Mouse (Mus musculus) heart, postnatal 14 days (tissue): Measurements from ENCODE around the gene Rab20. TPM values are rescaled to one million over a fixed set of nuclear protein-coding genes. Genes with fewer than 3 reads are reported as not detected.
A peak's percentile ranks its signal among the peaks of the same experiment; 100 is the strongest.

ENCODE experiments used
- DNase-seq, 2 experiments: peaks; one replicate each; pipeline ENCODE4 v3.0.0; 2021 to 2022
- intact Hi-C: fragments of 180-260 bp; cut with DNase I; formaldehyde crosslinking; loops from one replicate; pipeline ENCODE4 v1.15.1; 2025
- total RNA-seq, 2 experiments: library from RNA; stranded (reverse); gene quantifications; 2 replicates each; pipeline ENCODE4 v1.2.3; 2021

The Rab20 gene
- total RNA-seq, 2 experiments from 2014 or later: 18.5 to 20.2 TPM

GRCm38 (mm10) chr8:11417762-11418161 lies 60.7 kb downstream of the Rab20 start:
- intact Hi-C loops: no loop called here
- peak in 1 of 2 experiments; percentile 44 for DNase-seq

- no peak for DNase-seq
- intact Hi-C loops: no loop called here
Measured at GRCm38 (mm10) chr8:11415089-11415488, 63.4 kb downstream of the Rab20 start.

- intact Hi-C loops: no loop called here
- no peak for DNase-seq
Measured at GRCm38 (mm10) chr8:11414304-11414703, 64.2 kb downstream of the Rab20 start.

GRCm38 (mm10) chr8:11412450-11412849 lies 66.1 kb downstream of the Rab20 start:
- intact Hi-C loops: no loop called here

GRCm38 (mm10) chr8:11411504-11412124 lies 66.9 kb downstream of the Rab20 start:
- intact Hi-C loops: no loop called here
- peak; percentile 64 to 71 for DNase-seq

More at GRCm38 (mm10) chr8:11412450-11412849, 66.1 kb downstream of the Rab20 start:
- DNase-seq: no peak

GRCm38 (mm10) chr8:11405722-11406481 lies 72.6 kb downstream of the Rab20 start:
- intact Hi-C loops: no loop called here
- peak; percentile 79 to 82 for DNase-seq

GRCm38 (mm10) chr8:11404614-11405013 lies 73.9 kb downstream of the Rab20 start:
- no peak for DNase-seq
- intact Hi-C loops: no loop called here

GRCm38 (mm10) chr8:11403813-11404212 lies 74.7 kb downstream of the Rab20 start:
- intact Hi-C loops: no loop called here
- no peak for DNase-seq

Other genes starting within 250 kb of the Rab20 start
- gene Col4a2, start 165.9 kb downstream of the Rab20 start, total RNA-seq: 100 to 1,000 TPM; 570 to 571 TPM
- 1,000 to 10,000 TPM; 1,046 to 1,073 TPM for gene Col4a1, start 165.9 kb downstream of the Rab20 start, total RNA-seq
- gene Naxd, start 18.8 kb upstream of the Rab20 start, total RNA-seq: 10 to 100 TPM; 33.2 to 33.3 TPM
- 10 to 100 TPM; 37.0 TPM for gene Cars2, start 72.1 kb upstream of the Rab20 start, total RNA-seq
- 10 to 100 TPM; 23.6 to 24.2 TPM for gene Ing1, start 76.9 kb upstream of the Rab20 start, total RNA-seq
- gene Ankrd10, start 157.0 kb upstream of the Rab20 start, total RNA-seq: 10 to 100 TPM; 37.2 to 38.0 TPM
- gene 1700016D06Rik, start 222.4 kb upstream of the Rab20 start, total RNA-seq: not detected
- 100 to 1,000 TPM; 139 to 157 TPM for gene Arhgef7, start 249.0 kb upstream of the Rab20 start, total RNA-seq